Mouse (Mus musculus) left cerebral cortex, adult 9 months (tissue): ENCODE measurements at regions not wholly inside any gene's neighbourhood (a gene's known extent, or its start where the extent isn't known, plus 50 kb on each side); places are given as distances from the start of the nearest gene placed in this dataset.
A peak's percentile ranks its signal among the peaks of the same experiment; 100 is the strongest.

Experiments used
- DNase-seq, 2 experiments: peaks; one replicate each; pipeline ENCODE4 v3.0.0; 2022; ENCODE audit warnings: low spot score in 2 of 2

- DNase-seq, result peak; percentile 4 to 72
Observed at GRCm38 (mm10) chr8:98613834-98614428, 802.3 kb downstream of the Cdh8 start.

DNA sequence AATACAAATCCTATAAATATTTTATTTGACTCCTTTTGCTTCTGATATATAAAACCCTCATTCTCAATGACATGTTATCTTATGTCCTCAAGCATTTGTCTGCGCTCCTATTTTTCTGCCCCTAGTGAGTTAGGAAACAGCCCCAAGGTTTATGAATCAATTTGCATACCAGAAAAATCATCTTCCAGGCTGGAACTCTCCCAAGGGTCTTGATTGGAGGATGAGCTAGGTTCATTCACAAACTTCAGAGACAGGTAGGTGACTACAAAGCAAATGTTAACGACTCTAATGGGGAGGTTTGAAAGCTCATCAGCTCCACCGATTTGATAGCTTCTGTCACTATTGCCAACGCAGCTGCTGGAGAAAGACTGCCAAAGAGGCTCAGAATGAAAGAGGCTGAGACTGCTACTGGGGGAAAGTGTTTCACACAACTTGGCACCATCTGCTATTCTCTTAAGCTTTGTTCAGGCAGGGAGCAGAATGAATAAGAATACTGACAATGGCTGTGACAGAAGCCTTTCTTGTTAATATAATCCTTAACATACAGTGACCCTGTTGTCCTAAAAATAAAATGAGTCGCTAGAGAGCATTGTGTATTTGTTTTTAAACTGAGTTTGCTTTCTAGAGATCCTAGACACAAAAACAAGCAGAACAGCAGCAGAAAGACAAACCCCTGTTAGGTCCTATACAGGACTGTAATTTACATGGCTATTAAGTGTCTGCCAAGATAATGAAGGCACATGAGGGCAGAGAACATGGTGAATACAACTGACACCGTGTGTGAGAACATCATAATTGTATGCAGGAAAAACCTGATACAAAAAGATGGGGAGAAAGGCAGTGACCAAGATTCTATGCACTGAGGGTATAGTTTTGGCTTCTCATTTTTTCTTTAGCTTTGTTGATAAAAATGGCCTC is 843.4 kb downstream of the Cdh8 start:
- DNase-seq, result peak; percentile 10 to 34

- no peak for DNase-seq
Observed at GRCm38 (mm10) chr8:98566661-98567060, 849.6 kb downstream of the Cdh8 start.

GRCm38 (mm10) chr8:98518459-98518858 is 897.8 kb downstream of the Cdh8 start:
- no peak for DNase-seq

- no peak for DNase-seq
Observed at GRCm38 (mm10) chr8:98515246-98515645, 901.0 kb downstream of the Cdh8 start.

DNA sequence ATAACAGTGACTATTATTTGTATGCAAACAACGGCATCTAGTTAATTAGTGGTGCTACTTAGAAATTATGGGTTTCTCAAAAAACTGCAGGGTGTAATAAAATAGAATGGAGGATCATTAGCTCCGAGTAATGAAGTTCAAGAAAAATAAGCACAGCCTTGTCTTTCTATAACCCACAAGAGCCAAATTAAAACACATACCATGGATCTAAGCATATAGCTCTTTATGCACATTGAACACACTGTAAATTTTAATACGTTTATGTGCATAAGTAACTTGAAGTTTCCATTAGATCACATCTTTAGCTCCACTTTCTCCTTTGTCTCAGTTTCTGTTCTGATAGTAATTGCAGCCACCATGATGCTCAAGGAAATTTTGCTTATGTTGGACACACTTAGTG is 919.5 kb downstream of the Cdh8 start:
- DNase-seq, result no peak

- no peak for DNase-seq
Observed at GRCm38 (mm10) chr8:98463375-98464030, 952.8 kb downstream of the Cdh8 start.

DNA sequence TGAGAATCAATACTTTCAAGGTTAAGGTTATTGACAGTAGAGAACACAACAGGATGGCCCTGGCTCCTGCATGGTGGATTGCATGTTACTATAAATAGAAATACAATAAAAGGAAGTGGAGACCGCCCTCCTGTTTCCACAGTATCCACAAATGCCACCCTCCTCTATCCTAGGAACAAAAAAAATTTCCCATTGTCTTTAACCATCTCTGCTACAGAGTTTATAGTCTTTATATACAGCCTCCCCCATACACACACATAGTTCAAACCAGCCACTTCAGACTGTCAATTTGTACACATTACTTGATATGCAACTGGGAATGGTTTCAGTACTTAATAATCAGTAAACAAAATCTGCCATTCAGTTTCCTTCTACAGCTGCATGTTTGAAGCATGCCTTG is 960.7 kb downstream of the Cdh8 start:
- DNase-seq, result no peak
